Mouse (Mus musculus) megakaryocyte, embryonic 14.5 days (primary cell): ENCODE results near the gene Eefsec.

Experiments
- FLI1 ChIP-seq: IDR thresholded peaks from 2 replicates; pipeline ENCODE4 v1.6.1; 2012; ENCODE audit warnings: low read length, inconsistent platforms, mixed read lengths
- GATA1 ChIP-seq: IDR thresholded peaks from 3 replicates; pipeline ENCODE4 v1.6.1; 2012; ENCODE audit warnings: mixed read lengths, low read length, inconsistent platforms, borderline replicate concordance

DNA sequence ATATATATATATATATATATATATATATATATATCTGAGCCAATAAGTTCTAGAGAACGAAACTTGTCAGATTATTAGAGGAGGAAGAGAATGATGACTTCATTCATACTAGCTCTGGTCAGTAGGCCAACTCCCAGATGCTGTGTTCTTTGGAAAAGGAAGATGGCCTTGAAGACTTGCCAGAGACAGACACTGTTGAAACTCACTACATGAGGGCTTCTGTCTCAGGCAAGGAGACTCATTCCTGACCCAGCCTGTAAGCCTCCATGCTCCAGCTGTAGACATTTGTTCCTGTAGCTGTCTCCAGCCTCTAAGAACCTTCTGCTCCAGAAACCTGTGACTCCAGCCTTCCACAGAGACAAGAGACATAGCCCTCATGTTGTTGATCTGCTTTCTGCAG, 85.2 kb downstream of the Eefsec start:
- TF ChIP-seq FLI1, result no peak
- TF ChIP-seq GATA1, result no peak
